8 mouse cellular contexts compared by ENCODE assay signal in the genomic region with DNA sequence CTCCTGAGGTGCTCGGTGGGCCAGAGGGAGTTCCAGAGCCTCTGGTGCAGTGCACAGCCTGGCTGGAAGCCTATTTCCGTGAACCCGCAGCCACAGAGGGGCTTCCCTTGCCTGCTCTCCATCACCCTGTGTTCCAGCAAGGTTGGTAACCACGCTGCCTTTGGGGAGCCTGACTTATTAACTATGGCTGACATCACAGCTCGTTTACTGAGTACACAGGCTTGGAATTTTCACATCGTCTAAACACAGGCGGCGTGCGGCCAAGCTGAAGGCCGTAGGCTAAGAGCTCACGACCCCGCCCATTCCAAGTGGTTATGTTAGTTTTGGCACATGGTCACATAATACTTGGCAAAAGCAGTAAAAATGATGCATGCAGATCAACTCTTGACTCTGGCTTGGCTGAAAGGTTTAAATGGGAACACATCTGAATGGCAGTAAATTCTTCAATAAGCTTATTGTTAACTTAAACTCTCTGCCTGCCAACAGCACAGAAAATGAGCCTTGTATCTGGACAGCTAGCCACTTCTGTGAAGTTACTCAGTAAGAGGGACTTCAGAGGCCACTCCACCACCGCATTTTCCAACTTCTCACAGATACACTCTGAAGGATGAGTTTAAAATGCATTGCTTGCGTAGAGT.
DNase-seq lines count a peak whose midpoint lies in the region; ATAC-seq lines count a peak whose summit lies in the region.

No protein-coding gene starts in this region.

- no peak overlapping the region for H3K9ac ChIP-seq in embryonic facial prominence, embryonic 12.5 days

- H3K27me3 ChIP-seq in embryonic facial prominence, embryonic 12.5 days = no peaks in the 10 kb centered on the region

- peak; percentile 18 to 21 for DNase-seq in cerebellum, postnatal 14 days
- no peak for DNase-seq in cerebellum, adult 9-10 months
- peak; percentile 84 for DNase-seq in heart, postnatal 10 days
- DNase-seq in large intestine, adult 2 months (ENCODE audit: low read depth, low spot score) = peak; percentile 43
- peak; percentile 67 for DNase-seq in ovary, adult 18-20 months (ENCODE audit: low spot score)
- no peak for DNase-seq in B cell, adult 2 months

- peaks cover 29% of the 10 kb centered on the region for H3K4me1 ChIP-seq in embryonic facial prominence, embryonic 12.5 days

- intact Hi-C loops in heart, postnatal 10 days (cut with DNase I) = loop anchor here (10.0 kb wide), 2 partner anchors 229 to 601 kb away; a partner anchor contains a TSS

- 0 out of 2 replicates have a peak, but pooled peaks have one; percentile 54 for ATAC-seq in embryonic facial prominence, embryonic 12.5 days (ENCODE audit: insufficient number of reproducible peaks, insufficient read depth, low FRiP score, low TSS enrichment)
- ATAC-seq in CD4-positive, CD25-positive, alpha-beta regulatory T cell, adult 4 months = no peak

- no peaks in the 10 kb centered on the region for H3K9me3 ChIP-seq in embryonic facial prominence, embryonic 12.5 days

- H3K4me3 ChIP-seq in embryonic facial prominence, embryonic 12.5 days = no peak overlapping the region

- no peak overlapping the region for H3K4me2 ChIP-seq in embryonic facial prominence, embryonic 12.5 days (replicated peaks)

- no peaks in the 10 kb centered on the region for H3K36me3 ChIP-seq in embryonic facial prominence, embryonic 12.5 days

- peak overlapping the region; percentile 12; the same call in 1 of the 2 replicates for H3K27ac ChIP-seq in embryonic facial prominence, embryonic 12.5 days

- WGBS in embryonic facial prominence, embryonic 12.5 days = 56% methylated on average over 14 of the region's 14 CpGs
- WGBS in large intestine, adult 2 months = 13% methylated on average over 14 of the region's 14 CpGs

Comparison
In these comparisons a context has a peak if more than half of its experiments do, and no peak if none do; other contexts are left out.
1. DNase-seq: peak in cerebellum, postnatal 14 days (2 of 2), heart, postnatal 10 days (2 of 2), large intestine, adult 2 months (single experiment) and ovary, adult 18-20 months (single experiment); none in cerebellum, adult 9-10 months (single experiment) and B cell, adult 2 months (0 of 2).